Mouse (Mus musculus): ENCODE results near the gene Nrarp.

Nrarp gene

GRCm38 (mm10) chr2:25227406-25227805 lies 46.8 kb downstream of the Nrarp start:
- no peak for DNase-seq (ENCODE audit: low spot score in 2 of 2)

DNA sequence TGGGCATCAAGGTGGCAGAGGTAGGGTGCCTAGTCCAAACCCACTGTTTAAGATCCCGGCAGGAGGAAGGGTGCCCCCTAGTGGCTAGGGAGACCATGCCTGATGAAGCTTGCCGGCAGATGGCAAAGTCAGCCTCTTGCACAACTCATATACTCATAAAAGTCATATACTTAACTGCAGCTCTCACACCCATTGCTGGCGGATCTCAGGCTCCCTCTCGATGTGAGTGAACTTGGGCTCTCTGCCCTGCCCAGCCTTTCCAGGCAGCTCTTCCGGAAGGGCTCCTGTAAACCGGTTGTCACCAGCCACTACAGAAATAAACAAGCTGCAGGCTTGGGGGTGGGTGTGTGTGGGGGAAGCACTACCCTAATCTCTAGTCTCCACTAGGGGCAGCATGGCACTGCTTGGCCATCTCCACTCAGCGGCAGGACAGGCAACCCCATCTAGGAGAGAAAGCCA lies 47.9 kb downstream of the Nrarp start:
- DNase-seq (ENCODE audit: low spot score in 2 of 2) = peak; percentile 80

- no peak for DNase-seq (ENCODE audit: low spot score in 2 of 2)
Observed at GRCm38 (mm10) chr2:25228995-25229530, 48.5 kb downstream of the Nrarp start.

DNA sequence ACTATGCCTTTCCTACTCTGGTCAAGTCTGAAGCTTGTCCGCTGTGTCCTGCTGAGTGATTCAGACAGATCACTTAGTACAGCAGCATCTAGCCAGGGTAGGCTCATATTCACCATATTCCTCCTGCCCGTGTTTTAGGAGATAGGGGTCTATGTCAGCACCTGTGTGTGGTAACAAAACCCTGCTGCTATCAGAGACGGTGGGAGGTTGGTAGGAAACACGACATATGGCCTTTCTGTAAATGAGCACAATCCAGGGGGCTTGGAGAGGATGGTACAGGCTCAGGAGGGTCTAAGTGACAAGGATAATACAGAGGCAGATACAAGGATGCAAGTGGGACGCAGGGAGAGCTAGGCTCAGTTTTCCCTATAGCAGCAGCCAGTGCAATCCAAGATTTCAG lies 49.0 kb downstream of the Nrarp start:
- DNase-seq (ENCODE audit: low spot score in 2 of 2) = no peak

DNA sequence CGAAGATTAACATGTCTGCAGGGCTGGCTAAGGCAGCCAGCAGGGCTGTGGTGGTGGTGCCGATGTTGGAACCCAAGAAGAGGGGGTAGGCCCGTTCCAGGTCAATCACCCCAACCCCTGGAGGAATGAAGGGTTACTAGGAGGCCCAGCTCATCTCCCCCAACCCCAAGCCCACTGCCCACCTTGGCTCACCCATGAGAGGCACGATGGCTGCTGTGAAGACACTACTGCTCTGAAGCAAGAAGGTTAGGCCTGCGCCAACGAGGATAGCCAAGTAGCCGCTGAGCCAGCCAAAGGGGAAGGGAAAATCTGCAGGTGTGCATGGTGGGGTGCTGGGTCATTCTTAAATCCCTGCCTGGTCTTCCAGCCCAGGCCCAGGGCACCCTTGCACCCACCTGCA lies 50.0 kb downstream of the Nrarp start:
- DNase-seq (ENCODE audit: low spot score in 2 of 2) = no peak

DNA sequence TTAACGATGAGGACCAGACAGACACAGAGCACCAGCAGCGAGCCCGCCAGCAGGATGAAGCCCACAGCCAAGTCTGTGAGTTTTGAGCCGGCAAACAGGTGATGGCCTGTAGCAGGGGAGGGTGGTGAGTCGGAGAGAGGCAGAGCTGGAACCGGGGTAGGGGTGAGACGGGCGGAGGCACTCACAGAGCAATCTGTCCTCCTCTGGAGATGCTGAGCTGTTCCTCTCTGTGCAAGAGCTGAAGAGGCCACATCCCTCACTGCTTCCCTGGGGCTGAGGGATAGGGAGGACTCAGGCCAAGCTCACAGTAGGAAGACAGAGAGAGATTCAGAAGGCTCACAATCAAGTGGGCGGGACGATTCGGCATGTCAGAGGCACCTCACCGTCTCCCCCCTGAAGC lies 50.5 kb downstream of the Nrarp start:
- no peak for DNase-seq (ENCODE audit: low spot score in 2 of 2)
